Mouse (Mus musculus) myocyte (in vitro differentiated cells): ENCODE data around the gene Lama1.

Experiments
- E2F4 ChIP-seq: IDR thresholded peaks from one replicate; pipeline ENCODE4 v1.6.1; 2011; ENCODE audit warnings: mild to moderate bottlenecking, control low read depth, moderate library complexity; ENCODE audit not compliant: insufficient read depth
- MAX ChIP-seq: IDR thresholded peaks from one replicate; pipeline ENCODE4 v1.6.1; 2011; ENCODE audit warnings: low read depth, mild to moderate bottlenecking, control low read depth
- MYOD1 ChIP-seq, 3 experiments: IDR thresholded peaks; one replicate each; pipeline ENCODE4 v1.6.1; 2011; ENCODE audit warnings: control low read depth in 2 of 3, low read depth in 2 of 3, mild to moderate bottlenecking in 2 of 3, moderate library complexity in 1 of 3; ENCODE audit not compliant: insufficient read length in 2 of 3, control insufficient read depth in 1 of 3
- MYOG ChIP-seq, 3 experiments: IDR thresholded peaks; one replicate each; pipeline ENCODE4 v1.6.1; 2011; ENCODE audit warnings: control low read depth in 2 of 3, low read depth in 2 of 3, mild to moderate bottlenecking in 2 of 3; ENCODE audit not compliant: insufficient read length in 2 of 3, control insufficient read depth in 1 of 3, insufficient read depth in 1 of 3
- POLR2A ChIP-seq: IDR thresholded peaks from one replicate; pipeline ENCODE4 v1.6.1; 2011; ENCODE audit warnings: low read depth, mild to moderate bottlenecking, control low read depth, moderate library complexity; ENCODE audit not compliant: insufficient read length
- POLR2AphosphoS2 ChIP-seq: IDR thresholded peaks from one replicate; pipeline ENCODE4 v1.6.1; 2011; ENCODE audit warnings: low read depth, control low read depth; ENCODE audit not compliant: insufficient read length
- REST ChIP-seq: IDR thresholded peaks from one replicate; pipeline ENCODE4 v1.6.1; 2011; ENCODE audit warnings: mild to moderate bottlenecking, control low read depth, moderate library complexity; ENCODE audit not compliant: insufficient read depth, insufficient read length
- TCF12 ChIP-seq: IDR thresholded peaks from one replicate; pipeline ENCODE4 v1.6.1; 2011; ENCODE audit warnings: mild to moderate bottlenecking, control low read depth; ENCODE audit not compliant: poor library complexity, insufficient read depth, severe bottlenecking
- TCF3 ChIP-seq: IDR thresholded peaks from one replicate; pipeline ENCODE4 v1.6.1; 2011; ENCODE audit warnings: low read depth, control low read depth; ENCODE audit not compliant: insufficient read length
- USF1 ChIP-seq: IDR thresholded peaks from one replicate; pipeline ENCODE4 v1.6.1; 2011; ENCODE audit warnings: low read depth, mild to moderate bottlenecking, control low read depth, moderate library complexity

DNA sequence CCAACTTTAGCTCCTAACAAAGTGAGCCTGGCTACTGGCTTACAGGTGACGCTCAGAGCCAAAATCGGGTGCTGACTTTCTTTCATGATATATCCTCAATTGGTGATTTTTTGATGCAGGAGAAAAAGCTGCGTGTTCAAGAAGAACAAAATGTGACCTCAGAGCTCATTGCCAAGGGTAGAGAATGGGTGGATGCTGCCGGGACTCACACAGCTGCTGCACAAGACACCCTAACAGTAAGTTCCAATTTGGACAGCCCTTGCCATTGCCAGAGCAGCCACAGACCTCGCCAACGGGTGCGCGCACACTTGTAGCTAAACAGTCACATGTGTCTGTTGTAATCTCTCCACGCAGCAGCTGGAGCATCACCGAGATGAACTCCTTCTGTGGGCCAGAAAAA is 94.0 kb downstream of the Lama1 start:
- TF ChIP-seq POLR2A: no peak
- no peak for TF ChIP-seq E2F4
- no peak for TF ChIP-seq TCF12
- TF ChIP-seq MAX: no peak
- TF ChIP-seq USF1: no peak
- no peak for TF ChIP-seq POLR2AphosphoS2
- TF ChIP-seq MYOD1 (IDR thresholded peaks at IDR 0.05; ENCODE audit: control insufficient read depth in 1 of 3, insufficient read length in 2 of 3, low read depth in 2 of 3): no peak
- no peak for TF ChIP-seq MYOG (IDR thresholded peaks at IDR 0.05; ENCODE audit: control insufficient read depth in 1 of 3, insufficient read depth in 1 of 3, insufficient read length in 2 of 3, low read depth in 2 of 3)
- no peak for TF ChIP-seq TCF3
- TF ChIP-seq REST: no peak
